In genomic region chr13:29986756-29987120, GRCm38 (mm10) we compare ENCODE assay signal across 8 mouse cellular contexts. TPM values are rescaled to one million over a fixed set of nuclear protein-coding genes. Genes with fewer than 3 reads are reported as not detected.
DNase-seq lines count a peak whose midpoint lies in the region; ATAC-seq and TF ChIP-seq lines count a peak whose summit lies in the region.

No protein-coding gene starts in this region.

- TF ChIP-seq CTCF in E14TG2a.4 (conservative IDR thresholded peaks at IDR 0.05; ENCODE audit: low read length) = no peak

- peak overlapping the region; percentile 39; the same call in 1 of the 2 replicates for H3K9ac ChIP-seq in heart, embryonic 11.5 days (ENCODE audit: low read depth, low read length)
- peak overlapping the region; percentile 35; the same call in 1 of the 2 replicates for H3K9ac ChIP-seq in forebrain, embryonic 15.5 days (replicated peaks)
- H3K9ac ChIP-seq in liver, embryonic 16.5 days (ENCODE audit: low read depth, low read length) = peak overlapping the region; percentile 55

- peak overlapping the region; percentile 70 for H3K27ac ChIP-seq in heart, embryonic 11.5 days (ENCODE audit: low read depth, low read length)
- peak overlapping the region; percentile 42; the same call in 1 of the 2 replicates for H3K27ac ChIP-seq in forebrain, embryonic 15.5 days (replicated peaks)
- peak overlapping the region; percentile 80 for H3K27ac ChIP-seq in liver, embryonic 16.5 days (ENCODE audit: low read length)

- 16% methylated on average over 9 of the region's 9 CpGs for WGBS in heart, embryonic 11.5 days (ENCODE audit: insufficient replicate concordance)
- WGBS in forebrain, embryonic 15.5 days = 11% methylated on average over 9 of the region's 9 CpGs
- 10% methylated on average over 9 of the region's 9 CpGs for WGBS in liver, embryonic 16.5 days (ENCODE audit: insufficient replicate concordance)

- ATAC-seq in heart, embryonic 11.5 days (replicated peaks; ENCODE audit: insufficient number of reproducible peaks, low FRiP score, low TSS enrichment) = no peak
- ATAC-seq in forebrain, embryonic 15.5 days (replicated peaks) = no peak
- no peak for ATAC-seq in liver, embryonic 16.5 days (ENCODE audit: low read depth)
- no peak for ATAC-seq in monocyte, adult 5-6 weeks (replicated peaks; ENCODE audit: insufficient number of reproducible peaks, low FRiP score, low TSS enrichment, poor library complexity, severe bottlenecking)

- no peaks in the 10 kb centered on the region for H3K9me3 ChIP-seq in heart, embryonic 11.5 days (replicated peaks; ENCODE audit: control insufficient read depth, low read length)
- H3K9me3 ChIP-seq in E14TG2a.4 (ENCODE audit: low read length) = no peaks in the 10 kb centered on the region
- H3K9me3 ChIP-seq in forebrain, embryonic 15.5 days = no peaks in the 10 kb centered on the region
- H3K9me3 ChIP-seq in liver, embryonic 16.5 days (replicated peaks; ENCODE audit: control insufficient read depth, low read length) = no peaks in the 10 kb centered on the region

- peak overlapping the region; percentile 87 for H3K4me2 ChIP-seq in heart, embryonic 11.5 days
- H3K4me2 ChIP-seq in forebrain, embryonic 15.5 days (replicated peaks) = peak overlapping the region; percentile 100
- peak overlapping the region; percentile 79 for H3K4me2 ChIP-seq in liver, embryonic 16.5 days (ENCODE audit: low read depth, low read length)

- H3K36me3 ChIP-seq in heart, embryonic 11.5 days (ENCODE audit: control insufficient read depth, insufficient read depth, low read length) = no peaks in the 10 kb centered on the region
- H3K36me3 ChIP-seq in E14TG2a.4 (ENCODE audit: insufficient read depth, low read length) = peaks cover 7% of the 10 kb centered on the region
- H3K36me3 ChIP-seq in forebrain, embryonic 15.5 days = no peaks in the 10 kb centered on the region
- H3K36me3 ChIP-seq in liver, embryonic 16.5 days (ENCODE audit: control insufficient read depth, insufficient read depth) = no peaks in the 10 kb centered on the region

- peaks cover 9% of the 10 kb centered on the region; the same call in 1 of the 2 replicates for H3K4me1 ChIP-seq in heart, embryonic 11.5 days (ENCODE audit: control insufficient read depth, insufficient read depth, low read length)
- H3K4me1 ChIP-seq in E14TG2a.4 (replicated peaks; ENCODE audit: low read depth, low read length) = peaks cover 26% of the 10 kb centered on the region
- H3K4me1 ChIP-seq in forebrain, embryonic 15.5 days = peaks cover 27% of the 10 kb centered on the region
- peaks cover 24% of the 10 kb centered on the region for H3K4me1 ChIP-seq in liver, embryonic 16.5 days (ENCODE audit: control insufficient read depth, low read depth, low read length)

- no peak for DNase-seq in heart, adult 18-20 months
- no peak for DNase-seq in cerebellum, adult 18-20 months
- DNase-seq in thymus, postnatal 25 days = no peak

- peak overlapping the region; percentile 98 for H3K4me3 ChIP-seq in heart, embryonic 11.5 days (ENCODE audit: low read depth, low read length)
- peak overlapping the region; percentile 75 for H3K4me3 ChIP-seq in E14TG2a.4 (replicated peaks; ENCODE audit: low read length)
- peak overlapping the region; percentile 94 for H3K4me3 ChIP-seq in forebrain, embryonic 15.5 days
- peak overlapping the region; percentile 85 for H3K4me3 ChIP-seq in liver, embryonic 16.5 days (ENCODE audit: low read depth, low read length)

- no peaks in the 10 kb centered on the region for H3K27me3 ChIP-seq in heart, embryonic 11.5 days (ENCODE audit: control insufficient read depth, insufficient read depth, low read length)
- H3K27me3 ChIP-seq in E14TG2a.4 (ENCODE audit: insufficient read depth, low read length) = peaks cover 19% of the 10 kb centered on the region
- no peaks in the 10 kb centered on the region for H3K27me3 ChIP-seq in forebrain, embryonic 15.5 days
- H3K27me3 ChIP-seq in liver, embryonic 16.5 days (ENCODE audit: control insufficient read depth, insufficient read depth, low read depth, low read length) = no peaks in the 10 kb centered on the region

RNA-seq across cellular contexts. Expression of gene E2f3, which starts 0.9 kb away (rescaled TPM):
- polyA plus RNA-seq in heart, embryonic 11.5 days (2014; fragmentation: Nextera tagmentation; extraction: Ambion mirVana) = 9.9 and 10.4 TPM in 2 replicates
- total RNA-seq in heart, adult 18-20 months (2021) = 1 to 10 TPM; 5.5 to 7.2 TPM
- polyA plus RNA-seq in forebrain, embryonic 15.5 days (2015; fragmentation: Nextera tagmentation; extraction: Ambion mirVana) = 7.5 and 8.5 TPM in 2 replicates
- polyA plus RNA-seq in liver, embryonic 16.5 days (2015; fragmentation: Nextera tagmentation; extraction: Ambion mirVana) = 2.9 and 3.4 TPM in 2 replicates
- total RNA-seq in monocyte, adult 5-6 weeks (2017) = 2.8 to 3.4 TPM (median 3.0 TPM) in 3 replicates
